Mouse (Mus musculus): ENCODE results near the gene Ttpal. TPM values are rescaled to one million over a fixed set of nuclear protein-coding genes. Genes with fewer than 3 reads are reported as not detected.

Gene Ttpal
- polyA plus RNA-seq, 1 experiment from 2014 or later = 46.4 TPM

GRCm38 (mm10) chr2:163586384-163587261 lies 15.5 kb upstream of the Ttpal start:
- H3K4me1 ChIP-seq (ENCODE audit: control insufficient read depth, insufficient read depth, low read length) = no peaks in the 10 kb centered on the region
- WGBS = 54% methylated on average over 19 of the region's 19 CpGs
- DNase-seq (ENCODE audit: low spot score) (peak; percentile 62), ATAC-seq (ENCODE audit: insufficient read depth, low FRiP score, low TSS enrichment) (no peak)
- H3K27ac ChIP-seq (ENCODE audit: low read depth, low read length) = no peak overlapping the region
- no peak overlapping the region for H3K9ac ChIP-seq (ENCODE audit: low read length)
- no peaks in the 10 kb centered on the region for H3K9me3 ChIP-seq (ENCODE audit: control insufficient read depth, low read length)
- no peak overlapping the region for H3K4me2 ChIP-seq (ENCODE audit: low read depth)
- no peaks in the 10 kb centered on the region for H3K27me3 ChIP-seq (ENCODE audit: control insufficient read depth, insufficient read depth, low read length)
- no peak overlapping the region for H3K4me3 ChIP-seq (ENCODE audit: low read depth, low read length)
- no peaks in the 10 kb centered on the region for H3K36me3 ChIP-seq (ENCODE audit: control insufficient read depth, insufficient read depth, low read length)

- WGBS = 76% methylated on average over 5 of the region's 5 CpGs
- no peaks in the 10 kb centered on the region for H3K36me3 ChIP-seq (ENCODE audit: control insufficient read depth, insufficient read depth, low read length)
- H3K4me1 ChIP-seq (ENCODE audit: control insufficient read depth, insufficient read depth, low read length) = no peaks in the 10 kb centered on the region
- no peaks in the 10 kb centered on the region for H3K27me3 ChIP-seq (ENCODE audit: control insufficient read depth, insufficient read depth, low read length)
- no peaks in the 10 kb centered on the region for H3K9me3 ChIP-seq (ENCODE audit: control insufficient read depth, low read length)
- ATAC-seq (ENCODE audit: insufficient read depth, low FRiP score, low TSS enrichment) = no peak
- no peak for DNase-seq (ENCODE audit: low spot score)
- no peak overlapping the region for H3K4me3 ChIP-seq (ENCODE audit: low read depth, low read length)
- no peak overlapping the region for H3K4me2 ChIP-seq (ENCODE audit: low read depth)
- H3K27ac ChIP-seq (ENCODE audit: low read depth, low read length) = no peak overlapping the region
- no peak overlapping the region for H3K9ac ChIP-seq (ENCODE audit: low read length)
These were observed 14.6 kb upstream of the Ttpal start for GRCm38 (mm10) chr2:163587506-163587905.

- Histone ChIP-seq H3K27me3 (ENCODE audit: control insufficient read depth, insufficient read depth, low read length) (no peaks in the 10 kb centered on the region), H3K9me3 (ENCODE audit: control insufficient read depth, low read length) (no peaks in the 10 kb centered on the region), H3K4me2 (ENCODE audit: low read depth) (no peak overlapping the region), H3K36me3 (ENCODE audit: control insufficient read depth, insufficient read depth, low read length) (no peaks in the 10 kb centered on the region), H3K4me3 (ENCODE audit: low read depth, low read length) (no peak overlapping the region), H3K27ac (ENCODE audit: low read depth, low read length) (no peak overlapping the region), H3K4me1 (ENCODE audit: control insufficient read depth, insufficient read depth, low read length) (no peaks in the 10 kb centered on the region), H3K9ac (ENCODE audit: low read length) (no peak overlapping the region)
- no peak for ATAC-seq (ENCODE audit: insufficient read depth, low FRiP score, low TSS enrichment)
- no peak for DNase-seq (ENCODE audit: low spot score)
- WGBS = 67% methylated on average over 12 of the region's 12 CpGs
These were observed 11.9 kb upstream of the Ttpal start for GRCm38 (mm10) chr2:163590211-163590610.

- Histone ChIP-seq H3K4me3 (ENCODE audit: low read depth, low read length) (no peak overlapping the region), H3K36me3 (ENCODE audit: control insufficient read depth, insufficient read depth, low read length) (no peaks in the 10 kb centered on the region), H3K4me1 (ENCODE audit: control insufficient read depth, insufficient read depth, low read length) (no peaks in the 10 kb centered on the region), H3K27ac (ENCODE audit: low read depth, low read length) (no peak overlapping the region), H3K27me3 (ENCODE audit: control insufficient read depth, insufficient read depth, low read length) (no peaks in the 10 kb centered on the region), H3K9ac (ENCODE audit: low read length) (no peak overlapping the region), H3K9me3 (ENCODE audit: control insufficient read depth, low read length) (no peaks in the 10 kb centered on the region), H3K4me2 (ENCODE audit: low read depth) (no peak overlapping the region)
- ATAC-seq (ENCODE audit: insufficient read depth, low FRiP score, low TSS enrichment) (no peak), DNase-seq (ENCODE audit: low spot score) (no peak)
- 79% methylated on average over 5 of the region's 5 CpGs for WGBS
These were observed 11.1 kb upstream of the Ttpal start for GRCm38 (mm10) chr2:163590996-163591395.

- no peaks in the 10 kb centered on the region for H3K27me3 ChIP-seq (ENCODE audit: control insufficient read depth, insufficient read depth, low read length)
- H3K27ac ChIP-seq (ENCODE audit: low read depth, low read length) = no peak overlapping the region
- DNase-seq (ENCODE audit: low spot score) = peak; percentile 25
- no peak overlapping the region for H3K4me2 ChIP-seq (ENCODE audit: low read depth)
- no peak for ATAC-seq (ENCODE audit: insufficient read depth, low FRiP score, low TSS enrichment)
- no peaks in the 10 kb centered on the region for H3K4me1 ChIP-seq (ENCODE audit: control insufficient read depth, insufficient read depth, low read length)
- 74% methylated on average over 1 of the region's 1 CpGs for WGBS
- H3K9me3 ChIP-seq (ENCODE audit: control insufficient read depth, low read length) = no peaks in the 10 kb centered on the region
- no peak overlapping the region for H3K9ac ChIP-seq (ENCODE audit: low read length)
- H3K4me3 ChIP-seq (ENCODE audit: low read depth, low read length) = no peak overlapping the region
- H3K36me3 ChIP-seq (ENCODE audit: control insufficient read depth, insufficient read depth, low read length) = no peaks in the 10 kb centered on the region
These were observed 10.0 kb upstream of the Ttpal start for GRCm38 (mm10) chr2:163592084-163592483.

GRCm38 (mm10) chr2:163593636-163594282 lies 8.4 kb upstream of the Ttpal start:
- Histone ChIP-seq H3K4me1 (ENCODE audit: control insufficient read depth, insufficient read depth, low read length) (no peaks in the 10 kb centered on the region), H3K9me3 (ENCODE audit: control insufficient read depth, low read length) (no peaks in the 10 kb centered on the region), H3K27me3 (ENCODE audit: control insufficient read depth, insufficient read depth, low read length) (no peaks in the 10 kb centered on the region), H3K36me3 (ENCODE audit: control insufficient read depth, insufficient read depth, low read length) (no peaks in the 10 kb centered on the region), H3K27ac (ENCODE audit: low read depth, low read length) (no peak overlapping the region), H3K4me3 (ENCODE audit: low read depth, low read length) (no peak overlapping the region), H3K9ac (ENCODE audit: low read length) (no peak overlapping the region), H3K4me2 (ENCODE audit: low read depth) (no peak overlapping the region)
- DNase-seq (ENCODE audit: low spot score) = no peak
- 93% methylated on average over 10 of the region's 10 CpGs for WGBS
- ATAC-seq (ENCODE audit: insufficient read depth, low FRiP score, low TSS enrichment) = no peak

- ATAC-seq (ENCODE audit: insufficient read depth, low FRiP score, low TSS enrichment) = no peak
- Histone ChIP-seq H3K9ac (ENCODE audit: low read length) (no peak overlapping the region), H3K4me3 (ENCODE audit: low read depth, low read length) (no peak overlapping the region), H3K4me2 (ENCODE audit: low read depth) (no peak overlapping the region), H3K27ac (ENCODE audit: low read depth, low read length) (no peak overlapping the region), H3K36me3 (ENCODE audit: control insufficient read depth, insufficient read depth, low read length) (no peaks in the 10 kb centered on the region), H3K9me3 (ENCODE audit: control insufficient read depth, low read length) (no peaks in the 10 kb centered on the region), H3K27me3 (ENCODE audit: control insufficient read depth, insufficient read depth, low read length) (no peaks in the 10 kb centered on the region), H3K4me1 (ENCODE audit: control insufficient read depth, insufficient read depth, low read length) (no peaks in the 10 kb centered on the region)
- WGBS = 11% methylated on average over 2 of the region's 2 CpGs
- no peak for DNase-seq (ENCODE audit: low spot score)
These were observed 7.0 kb upstream of the Ttpal start for GRCm38 (mm10) chr2:163595119-163595518.

GRCm38 (mm10) chr2:163596057-163596872 lies 5.8 kb upstream of the Ttpal start:
- H3K9ac ChIP-seq (ENCODE audit: low read length) = no peak overlapping the region
- H3K4me3 ChIP-seq (ENCODE audit: low read depth, low read length) = no peak overlapping the region
- ATAC-seq (ENCODE audit: insufficient read depth, low FRiP score, low TSS enrichment) = no peak
- 83% methylated on average over 13 of the region's 13 CpGs for WGBS
- no peaks in the 10 kb centered on the region for H3K36me3 ChIP-seq (ENCODE audit: control insufficient read depth, insufficient read depth, low read length)
- H3K4me2 ChIP-seq (ENCODE audit: low read depth) = no peak overlapping the region
- H3K4me1 ChIP-seq (ENCODE audit: control insufficient read depth, insufficient read depth, low read length) = no peaks in the 10 kb centered on the region
- DNase-seq (ENCODE audit: low spot score) = no peak
- H3K27ac ChIP-seq (ENCODE audit: low read depth, low read length) = no peak overlapping the region
- H3K9me3 ChIP-seq (ENCODE audit: control insufficient read depth, low read length) = no peaks in the 10 kb centered on the region
- H3K27me3 ChIP-seq (ENCODE audit: control insufficient read depth, insufficient read depth, low read length) = no peaks in the 10 kb centered on the region
